Comparison of ENCODE assay signal across 8 mouse cellular contexts in the genomic region with DNA sequence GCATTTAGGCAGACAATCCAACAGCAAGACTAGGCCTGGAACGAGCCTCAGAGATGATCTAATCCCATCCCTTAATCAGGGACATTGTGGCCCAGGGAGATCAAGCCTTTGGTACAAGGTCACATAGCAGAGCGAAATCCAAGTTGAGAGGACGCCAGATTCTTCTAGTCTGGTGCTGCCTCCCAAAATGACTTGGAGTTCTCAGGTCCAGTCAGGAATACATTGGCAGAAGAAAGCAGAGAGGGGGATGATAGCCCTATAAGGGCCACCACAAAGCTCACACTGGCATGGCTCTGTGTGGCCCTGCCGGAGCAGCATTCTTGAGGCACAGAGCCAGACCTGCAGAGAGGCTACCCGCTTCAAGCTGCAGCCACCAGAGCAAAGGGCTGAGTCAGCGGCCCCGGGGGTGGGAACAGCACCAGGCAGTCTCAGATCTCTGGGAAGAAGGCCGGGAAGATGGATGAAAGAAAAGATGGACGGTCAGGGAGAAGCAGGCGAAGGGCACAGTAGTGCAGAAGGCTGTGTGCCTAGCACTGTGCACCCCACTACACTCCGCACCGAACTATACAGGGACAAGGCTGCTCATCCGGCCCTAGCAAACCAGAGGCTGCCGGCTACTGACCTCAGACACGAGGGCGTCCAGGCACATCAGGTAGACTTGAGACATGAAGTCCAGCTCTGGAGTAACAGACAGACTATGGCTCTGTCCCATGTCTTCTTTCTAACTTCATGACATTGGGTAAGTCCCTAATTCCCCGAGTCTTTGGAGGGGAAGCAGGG. TPM values are rescaled to one million over a fixed set of nuclear protein-coding genes. Genes with fewer than 3 reads are reported as not detected.
A peak's percentile ranks its signal among the peaks of the same experiment; 100 is the strongest.
DNase-seq lines count a peak whose midpoint lies in the region; ATAC-seq and TF ChIP-seq lines count a peak whose summit lies in the region.

Gene C1qtnf6 (minus strand): TSS at position 746 of the 780 bp plus-strand sequence.

- no peak for DNase-seq in CH12.LX (ENCODE audit: extremely low read depth)
- DNase-seq in adrenal gland, adult 8-10 months: peak; percentile 78
- peak; percentile 68 to 78 for DNase-seq in heart, postnatal 36 days
- no peak for DNase-seq in spleen, postnatal 14 days (ENCODE audit: low spot score in 2 of 2)

- no peaks in the 10 kb centered on the region for H3K27me3 ChIP-seq in CH12.LX (replicated peaks)
- peaks cover 17% of the 10 kb centered on the region for H3K27me3 ChIP-seq in forebrain, embryonic 12.5 days
- no peaks in the 10 kb centered on the region for H3K27me3 ChIP-seq in limb, embryonic 12.5 days
- no peaks in the 10 kb centered on the region for H3K27me3 ChIP-seq in myocyte (ENCODE audit: control insufficient read depth, insufficient read depth, insufficient read length)

- H3K79me2 ChIP-seq in CH12.LX (replicated peaks; ENCODE audit: control insufficient read depth, extremely low read depth, insufficient read depth, poor library complexity, severe bottlenecking): no peaks in the 10 kb centered on the region
- H3K79me2 ChIP-seq in myocyte (ENCODE audit: control insufficient read depth, insufficient read depth): peaks cover 22% of the 10 kb centered on the region

- H3K4me2 ChIP-seq in CH12.LX (ENCODE audit: insufficient read depth, low read depth, poor library complexity, severe bottlenecking) (peak within 1 kb of the TSS; percentile 40; the same call in 1 of the 2 replicates), myocyte (ENCODE audit: low read depth) (peak within 1 kb of the TSS; percentile 93)
- peak within 1 kb of the TSS; percentile 60 for H3K4me2 ChIP-seq in forebrain, embryonic 12.5 days
- H3K4me2 ChIP-seq in limb, embryonic 12.5 days: peak within 1 kb of the TSS; percentile 57

- intact Hi-C loops in heart, postnatal 36 days (cut with DNase I): loop anchor here (10.0 kb wide), 1 partner anchor 276 kb away; no protein-coding TSS in a partner anchor

- 74% methylated on average over 17 of the region's 17 CpGs for WGBS in forebrain, embryonic 12.5 days
- WGBS in limb, embryonic 12.5 days: 74% methylated on average over 17 of the region's 17 CpGs

- in situ Hi-C loops in CH12.LX (cut with MboI; ENCODE audit: low pct_ligation_motif_present, low pct_unique_long_range_greater_than_20kb, low sequenced_read_pairs): loop anchor here (10.0 to 25.0 kb wide), 4 partner anchors 86 to 569 kb away; partner anchors contain the start of genes Eif3d and Foxred2

- dilution Hi-C loops in CH12.LX (cut with MboI; ENCODE audit: extremely low pct_ligation_motif_present, extremely low pct_unique_long_range_greater_than_20kb, low sequenced_read_pairs): no loop called here

- H3K27ac ChIP-seq in CH12.LX (ENCODE audit: insufficient read depth, low read depth): no peak within 1 kb of the TSS
- H3K27ac ChIP-seq in forebrain, embryonic 12.5 days: peak within 1 kb of the TSS; percentile 74
- H3K27ac ChIP-seq in limb, embryonic 12.5 days: peak within 1 kb of the TSS; percentile 84

- no peak for TF ChIP-seq CTCF in CH12.LX (conservative IDR thresholded peaks at IDR 0.05 in 1 of 2, IDR thresholded peaks at IDR 0.05 in 1 of 2; ENCODE audit: low read depth in 2 of 2, low read length in 2 of 2)

- H3K4me1 ChIP-seq in CH12.LX (ENCODE audit: control insufficient read depth in 1 of 2, insufficient read depth in 2 of 2): peaks cover 27 to 53% of the 10 kb centered on the region in 2 experiments
- peaks cover 33% of the 10 kb centered on the region for H3K4me1 ChIP-seq in forebrain, embryonic 12.5 days
- peaks cover 38% of the 10 kb centered on the region for H3K4me1 ChIP-seq in limb, embryonic 12.5 days (replicated peaks)

- H3ac ChIP-seq in myocyte (ENCODE audit: control insufficient read depth, insufficient read length): no peak within 1 kb of the TSS

- no peaks in the 10 kb centered on the region for H3K9me3 ChIP-seq in CH12.LX (replicated peaks; ENCODE audit: low read length)
- no peaks in the 10 kb centered on the region for H3K9me3 ChIP-seq in forebrain, embryonic 12.5 days
- H3K9me3 ChIP-seq in limb, embryonic 12.5 days: no peaks in the 10 kb centered on the region

- peak within 1 kb of the TSS; percentile 29; the same call in 1 of the 2 replicates for H3K9ac ChIP-seq in CH12.LX (ENCODE audit: insufficient read depth, low read depth)
- H3K9ac ChIP-seq in forebrain, embryonic 12.5 days: peak within 1 kb of the TSS; percentile 70
- peak within 1 kb of the TSS; percentile 58 for H3K9ac ChIP-seq in limb, embryonic 12.5 days (replicated peaks)

- TF ChIP-seq EP300 in CH12.LX (IDR thresholded peaks at IDR 0.05; ENCODE audit: low read length): no peak

- peak within 1 kb of the TSS; percentile 23 to 44 (median 41) for H3K4me3 ChIP-seq in CH12.LX (replicated peaks in 1 of 3; ENCODE audit: low read depth in 2 of 3, low read length in 2 of 3, poor library complexity in 1 of 3)
- H3K4me3 ChIP-seq in forebrain, embryonic 12.5 days (replicated peaks): peak within 1 kb of the TSS; percentile 38
- H3K4me3 ChIP-seq in limb, embryonic 12.5 days (replicated peaks): peak within 1 kb of the TSS; percentile 32
- peak within 1 kb of the TSS; percentile 62 for H3K4me3 ChIP-seq in myocyte

- peaks cover 0 to 14% of the 10 kb centered on the region in 2 experiments for H3K36me3 ChIP-seq in CH12.LX (replicated peaks in 1 of 2; ENCODE audit: control insufficient read depth in 1 of 2, insufficient read depth in 1 of 2, low read length in 1 of 2)
- H3K36me3 ChIP-seq in forebrain, embryonic 12.5 days (replicated peaks): no peaks in the 10 kb centered on the region
- no peaks in the 10 kb centered on the region for H3K36me3 ChIP-seq in limb, embryonic 12.5 days
- no peaks in the 10 kb centered on the region for H3K36me3 ChIP-seq in myocyte (ENCODE audit: control insufficient read depth, insufficient read depth)

- ATAC-seq in forebrain, embryonic 12.5 days (ENCODE audit: low FRiP score): no peak
- no peak for ATAC-seq in limb, embryonic 12.5 days (ENCODE audit: insufficient number of reproducible peaks, insufficient read depth, low FRiP score, low TSS enrichment, low read depth)
- ATAC-seq in erythroid progenitor cell, adult 5-6 weeks (replicated peaks; ENCODE audit: low FRiP score, poor library complexity, severe bottlenecking): no peak

- TF ChIP-seq POLR2A in CH12.LX (IDR thresholded peaks at IDR 0.05; ENCODE audit: low read depth, low read length): no peak
- TF ChIP-seq POLR2A in myocyte (IDR thresholded peaks at IDR 0.05; ENCODE audit: insufficient read length, low read depth): no peak

- TF ChIP-seq RAD21 in CH12.LX (IDR thresholded peaks at IDR 0.05; ENCODE audit: low read depth, low read length): no peak

TF ChIP-seq in CH12.LX, 34 proteins besides CTCF, POLR2A, EP300 and RAD21:
- TF ChIP-seq SIN3A (IDR thresholded peaks at IDR 0.05; ENCODE audit: low read length): no peak
- TF ChIP-seq RCOR1 (conservative IDR thresholded peaks at IDR 0.05; ENCODE audit: low read depth, low read length): no peak
- TF ChIP-seq TBP (conservative IDR thresholded peaks at IDR 0.05; ENCODE audit: low read depth, low read length): no peak
- TF ChIP-seq CHD2 (IDR thresholded peaks at IDR 0.05; ENCODE audit: low read length): no peak
- no peak for TF ChIP-seq PAX5 (IDR thresholded peaks at IDR 0.05; ENCODE audit: low read length)
- TF ChIP-seq MXI1 (IDR thresholded peaks at IDR 0.05; ENCODE audit: low read depth, low read length): no peak
- TF ChIP-seq USF2 (conservative IDR thresholded peaks at IDR 0.05; ENCODE audit: low read depth, low read length): no peak
- no peak for TF ChIP-seq TCF12 (IDR thresholded peaks at IDR 0.05; ENCODE audit: low read depth, low read length)
- no peak for TF ChIP-seq ZMIZ1 (IDR thresholded peaks at IDR 0.05; ENCODE audit: low read depth, low read length)

TF ChIP-seq in myocyte, 11 proteins besides CTCF, POLR2A, EP300 and RAD21:
- TF ChIP-seq SRF (IDR thresholded peaks at IDR 0.05; ENCODE audit: control insufficient read depth, insufficient read length, low read depth): no peak
- TF ChIP-seq CEBPB (IDR thresholded peaks at IDR 0.05; ENCODE audit: insufficient read depth, poor library complexity, severe bottlenecking): no peak
- no peak for TF ChIP-seq TCF3 (IDR thresholded peaks at IDR 0.05; ENCODE audit: insufficient read length, low read depth)
- TF ChIP-seq REST (IDR thresholded peaks at IDR 0.05; ENCODE audit: insufficient read depth, insufficient read length): no peak
- no peak for TF ChIP-seq E2F4 (IDR thresholded peaks at IDR 0.05; ENCODE audit: insufficient read depth)
- no peak for TF ChIP-seq TCF12 (IDR thresholded peaks at IDR 0.05; ENCODE audit: insufficient read depth, poor library complexity, severe bottlenecking)
- no peak for TF ChIP-seq MYOD1 (IDR thresholded peaks at IDR 0.05; ENCODE audit: control insufficient read depth in 1 of 3, insufficient read length in 2 of 3, low read depth in 2 of 3)

RNA-seq across cellular contexts. Expression of gene C1qtnf6, which starts in this region (rescaled TPM):
- total RNA-seq in CH12.LX (2012; rRNA removed) (4.1 and 6.3 TPM in 2 replicates), CH12.LX (2014; rRNA removed) (5.0 and 5.7 TPM in 2 replicates)
- polyA plus RNA-seq in CH12.LX (2012; ENCODE audit: insufficient read length, low read depth) (27.7 and 28.1 TPM in 2 replicates), myocyte (2012; fragmentation: generic; extraction: Trizol) (66.2 TPM)
- 10 to 100 TPM; 19.3 to 41.2 (median 31.8) TPM for total RNA-seq in adrenal gland, adult 8-10 months (2022)
- polyA plus RNA-seq in forebrain, embryonic 12.5 days (2016; fragmentation: Nextera tagmentation; extraction: Ambion mirVana): 6.2 and 7.6 TPM in 2 replicates
- total RNA-seq in heart, postnatal 36 days (2021): 10 to 100 TPM; 26.2 to 41.8 TPM
- 14.8 and 20.0 TPM in 2 replicates for polyA plus RNA-seq in limb, embryonic 12.5 days (2016; fragmentation: Nextera tagmentation; extraction: Ambion mirVana)
- total RNA-seq in erythroid progenitor cell, adult 5-6 weeks (2015; ENCODE audit: low replicate concordance): 4.3 TPM in 1 of 2 replicates, not detected in the other
- not detected in 2 replicates for total RNA-seq in erythroid progenitor cell, adult 5-6 weeks (2017; ENCODE audit: low replicate concordance)

Comparison
In these comparisons a context has a peak if more than half of its experiments do, and no peak if none do; other contexts are left out.
1. DNase-seq: peak in adrenal gland, adult 8-10 months (single experiment) and heart, postnatal 36 days (2 of 2); none in CH12.LX (single experiment) and spleen, postnatal 14 days (0 of 2).
2. H3K4me2 ChIP-seq: peak in every context shown above with its lines; median percentile 93 in myocyte; 60 in forebrain, embryonic 12.5 days; 57 in limb, embryonic 12.5 days; 40 in CH12.LX.
3. Peak in every context shown above with its lines, with median percentiles within 50 percentile points of each other: H3K4me3 ChIP-seq and H3K9ac ChIP-seq.